In genomic region chr11:98380106-98380505, GRCm38 (mm10) we compare ENCODE assay signal across 13 mouse cellular contexts. TPM values are rescaled to one million over a fixed set of nuclear protein-coding genes. Genes with fewer than 3 reads are reported as not detected.
DNase-seq lines count a peak whose midpoint lies in the region; ATAC-seq lines count a peak whose summit lies in the region.
"Had no signal": no experiment of that assay in that cellular context is flagged by ENCODE, and none has a peak within 500 bp of the region (broad histone marks: within the 10 kb centered on the region; RNA-seq: fewer than 3 reads in every experiment).

No protein-coding gene starts in this region.

- H3K4me1 ChIP-seq in midbrain, embryonic 16.5 days (ENCODE audit: control insufficient read depth, insufficient read depth, low read length): no peaks in the 10 kb centered on the region
- no peaks in the 10 kb centered on the region for H3K4me1 ChIP-seq in midbrain, embryonic 13.5 days (replicated peaks)
- peaks cover 76% of the 10 kb centered on the region for H3K4me1 ChIP-seq in heart, embryonic 13.5 days
- H3K4me1 ChIP-seq: limb, embryonic 15.5 days had no signal

- H3K4me2 ChIP-seq in midbrain, embryonic 16.5 days (ENCODE audit: low read length): no peak overlapping the region
- H3K4me2 ChIP-seq in midbrain, embryonic 13.5 days (replicated peaks): no peak overlapping the region
- H3K4me2 ChIP-seq in heart, embryonic 13.5 days: no peak overlapping the region
- H3K4me2 ChIP-seq: limb, embryonic 15.5 days had no signal

- no peak overlapping the region for H3K9ac ChIP-seq in midbrain, embryonic 16.5 days (ENCODE audit: low read depth, low read length)
- no peak overlapping the region for H3K9ac ChIP-seq in midbrain, embryonic 13.5 days (replicated peaks)
- 0 out of 2 replicates have a peak overlapping the region, but pooled peaks have one; percentile 30 for H3K9ac ChIP-seq in heart, embryonic 13.5 days
- H3K9ac ChIP-seq: limb, embryonic 15.5 days had no signal

- H3K4me3 ChIP-seq in midbrain, embryonic 16.5 days (ENCODE audit: low read depth, low read length): no peak overlapping the region
- no peak overlapping the region for H3K4me3 ChIP-seq in midbrain, embryonic 13.5 days (replicated peaks)
- H3K4me3 ChIP-seq in heart, embryonic 13.5 days: no peak overlapping the region
- H3K4me3 ChIP-seq: limb, embryonic 15.5 days; myocyte had no signal

- H3K27me3 ChIP-seq in midbrain, embryonic 16.5 days (ENCODE audit: control insufficient read depth, insufficient read depth, low read depth, low read length): no peaks in the 10 kb centered on the region
- peaks cover 10% of the 10 kb centered on the region for H3K27me3 ChIP-seq in midbrain, embryonic 13.5 days
- peaks cover 8% of the 10 kb centered on the region; the same call in 1 of the 2 replicates for H3K27me3 ChIP-seq in heart, embryonic 13.5 days (replicated peaks)
- H3K27me3 ChIP-seq: Patski had no signal

- intact Hi-C loops in heart, postnatal 25 days (cut with DNase I): no loop called here

- peak; percentile 71 to 73 for DNase-seq in heart, adult 18-20 months
- no peak for DNase-seq in heart, postnatal 25 days (ENCODE audit: low spot score)
- no peak for DNase-seq in adrenal gland, adult 18-20 months (ENCODE audit: low spot score in 2 of 2)
- DNase-seq: adrenal gland, postnatal 36 days; lung, postnatal 14 days had no signal

- ATAC-seq in midbrain, embryonic 16.5 days: peak; percentile 36; the same call in 1 of the 2 replicates
- no peak for ATAC-seq in midbrain, embryonic 13.5 days
- ATAC-seq in heart, embryonic 13.5 days (ENCODE audit: extremely low read depth, insufficient number of reproducible peaks, low FRiP score, low TSS enrichment): no peak
- no peak for ATAC-seq in granulocyte monocyte progenitor cell, adult 5-6 weeks (replicated peaks; ENCODE audit: poor library complexity, severe bottlenecking)
- no peak for ATAC-seq in frontal cortex, adult (ENCODE audit: low TSS enrichment)
- ATAC-seq: Patski had no signal

- H3K9me3 ChIP-seq in midbrain, embryonic 16.5 days (replicated peaks; ENCODE audit: control insufficient read depth, low read length, poor library complexity, severe bottlenecking): no peaks in the 10 kb centered on the region
- H3K9me3 ChIP-seq in midbrain, embryonic 13.5 days: no peaks in the 10 kb centered on the region
- no peaks in the 10 kb centered on the region for H3K9me3 ChIP-seq in heart, embryonic 13.5 days
- H3K9me3 ChIP-seq: limb, embryonic 15.5 days had no signal

- WGBS in midbrain, embryonic 16.5 days: 74% methylated on average over 6 of the region's 6 CpGs
- WGBS in midbrain, embryonic 13.5 days: 87% methylated on average over 6 of the region's 6 CpGs
- 69% methylated on average over 6 of the region's 6 CpGs for WGBS in heart, embryonic 13.5 days

- no peak overlapping the region for H3K27ac ChIP-seq in midbrain, embryonic 16.5 days (ENCODE audit: low read length)
- H3K27ac ChIP-seq in midbrain, embryonic 13.5 days: no peak overlapping the region
- peak overlapping the region; percentile 51; the same call in 1 of the 2 replicates for H3K27ac ChIP-seq in heart, embryonic 13.5 days (replicated peaks)
- H3K27ac ChIP-seq: limb, embryonic 15.5 days had no signal

- peaks cover 19% of the 10 kb centered on the region for H3K36me3 ChIP-seq in midbrain, embryonic 16.5 days (ENCODE audit: control insufficient read depth, insufficient read depth, low read length)
- peaks cover 63% of the 10 kb centered on the region for H3K36me3 ChIP-seq in midbrain, embryonic 13.5 days
- peaks cover 60% of the 10 kb centered on the region for H3K36me3 ChIP-seq in heart, embryonic 13.5 days

RNA-seq across cellular contexts. Expression of gene Tcap, which starts 3.5 kb away (rescaled TPM):
- total RNA-seq in heart, adult 18-20 months (2021): 1,000 to 10,000 TPM; 1,636 to 2,096 TPM
- total RNA-seq in heart, postnatal 25 days (2021): 1,000 to 10,000 TPM; 1,084 to 2,520 TPM
- 0.22 TPM in 1 of 2 replicates, not detected in the other for polyA plus RNA-seq in midbrain, embryonic 16.5 days (2015; fragmentation: Nextera tagmentation; extraction: Ambion mirVana)
- 0.23 and 0.28 TPM in 2 replicates for polyA plus RNA-seq in midbrain, embryonic 13.5 days (2015; fragmentation: Nextera tagmentation; extraction: Ambion mirVana)
- polyA plus RNA-seq in heart, embryonic 13.5 days (2015; fragmentation: Nextera tagmentation; extraction: Ambion mirVana): 159 and 184 TPM in 2 replicates
- 1 to 10 TPM in 1 of 2 experiments, not detected in 1; 3.5 TPM for total RNA-seq in adrenal gland, adult 18-20 months (2021)
- not detected in 2 replicates for total RNA-seq in granulocyte monocyte progenitor cell, adult 5-6 weeks (2014; fragmentation: Nextera tagmentation)
- not detected in 2 replicates for total RNA-seq in granulocyte monocyte progenitor cell, adult 5-6 weeks (2017)
- polyA plus RNA-seq: Patski had no signal

RNA-seq across cellular contexts. Expression of gene Pnmt, which starts 6.1 kb away (rescaled TPM):
- total RNA-seq in heart, adult 18-20 months (2021): under 1 TPM; 0.84 to 0.90 TPM
- 1 to 10 TPM; 1.3 to 1.7 TPM for total RNA-seq in heart, postnatal 25 days (2021)
- 1.5 and 1.7 TPM in 2 replicates for polyA plus RNA-seq in midbrain, embryonic 16.5 days (2015; fragmentation: Nextera tagmentation; extraction: Ambion mirVana)
- 0.23 TPM in 1 of 2 replicates, not detected in the other for polyA plus RNA-seq in midbrain, embryonic 13.5 days (2015; fragmentation: Nextera tagmentation; extraction: Ambion mirVana)
- 1.3 and 1.5 TPM in 2 replicates for polyA plus RNA-seq in heart, embryonic 13.5 days (2015; fragmentation: Nextera tagmentation; extraction: Ambion mirVana)
- total RNA-seq in adrenal gland, adult 18-20 months (2021): 100 to 1,000 TPM; 313 to 497 TPM
- total RNA-seq in granulocyte monocyte progenitor cell, adult 5-6 weeks (2014; fragmentation: Nextera tagmentation): not detected in 2 replicates
- not detected in 2 replicates for total RNA-seq in granulocyte monocyte progenitor cell, adult 5-6 weeks (2017)
- polyA plus RNA-seq: Patski had no signal

RNA-seq across cellular contexts. Expression of gene Pgap3, which starts 20.2 kb away (rescaled TPM):
- 1 to 10 TPM; 8.1 to 9.1 TPM for total RNA-seq in heart, adult 18-20 months (2021)
- total RNA-seq in heart, postnatal 25 days (2021): 1 to 10 TPM; 8.4 to 9.3 TPM
- 7.4 and 8.6 TPM in 2 replicates for polyA plus RNA-seq in midbrain, embryonic 16.5 days (2015; fragmentation: Nextera tagmentation; extraction: Ambion mirVana)
- 9.2 and 10.7 TPM in 2 replicates for polyA plus RNA-seq in midbrain, embryonic 13.5 days (2015; fragmentation: Nextera tagmentation; extraction: Ambion mirVana)
- 19.0 and 19.1 TPM in 2 replicates for polyA plus RNA-seq in heart, embryonic 13.5 days (2015; fragmentation: Nextera tagmentation; extraction: Ambion mirVana)
- total RNA-seq in adrenal gland, adult 18-20 months (2021): 1 to 10 TPM; 5.3 to 6.2 TPM
- total RNA-seq in granulocyte monocyte progenitor cell, adult 5-6 weeks (2014; fragmentation: Nextera tagmentation): 1.3 and 3.1 TPM in 2 replicates
- 1.4 and 2.8 TPM in 2 replicates for total RNA-seq in granulocyte monocyte progenitor cell, adult 5-6 weeks (2017)

RNA-seq across cellular contexts. Expression of gene Stard3, which starts 21.9 kb away (rescaled TPM):
- 10 to 100 TPM; 15.8 to 20.6 TPM for total RNA-seq in heart, adult 18-20 months (2021)
- 10 to 100 TPM; 19.7 to 24.9 TPM for total RNA-seq in heart, postnatal 25 days (2021)
- 32.9 and 37.0 TPM in 2 replicates for polyA plus RNA-seq in midbrain, embryonic 16.5 days (2015; fragmentation: Nextera tagmentation; extraction: Ambion mirVana)
- 44.5 and 46.9 TPM in 2 replicates for polyA plus RNA-seq in midbrain, embryonic 13.5 days (2015; fragmentation: Nextera tagmentation; extraction: Ambion mirVana)
- 37.2 and 43.4 TPM in 2 replicates for polyA plus RNA-seq in heart, embryonic 13.5 days (2015; fragmentation: Nextera tagmentation; extraction: Ambion mirVana)
- 10 to 100 TPM; 23.4 to 24.4 TPM for total RNA-seq in adrenal gland, adult 18-20 months (2021)
- 18.4 and 24.9 TPM in 2 replicates for total RNA-seq in granulocyte monocyte progenitor cell, adult 5-6 weeks (2014; fragmentation: Nextera tagmentation)
- 18.2 and 27.8 TPM in 2 replicates for total RNA-seq in granulocyte monocyte progenitor cell, adult 5-6 weeks (2017)

RNA-seq across cellular contexts. Expression of gene Ppp1r1b, which starts 31.9 kb away (rescaled TPM):
- total RNA-seq in heart, adult 18-20 months (2021): 1 to 10 TPM; 4.3 to 5.1 TPM
- total RNA-seq in heart, postnatal 25 days (2021): 1 to 10 TPM; 5.3 to 5.8 TPM
- polyA plus RNA-seq in midbrain, embryonic 16.5 days (2015; fragmentation: Nextera tagmentation; extraction: Ambion mirVana): 2.4 and 2.9 TPM in 2 replicates
- 0.73 and 1.9 TPM in 2 replicates for polyA plus RNA-seq in midbrain, embryonic 13.5 days (2015; fragmentation: Nextera tagmentation; extraction: Ambion mirVana)
- 40.5 and 51.7 TPM in 2 replicates for polyA plus RNA-seq in heart, embryonic 13.5 days (2015; fragmentation: Nextera tagmentation; extraction: Ambion mirVana)
- total RNA-seq in adrenal gland, adult 18-20 months (2021): under 1 TPM; 0.27 to 0.32 TPM
- total RNA-seq in granulocyte monocyte progenitor cell, adult 5-6 weeks (2014; fragmentation: Nextera tagmentation): not detected in 2 replicates
- not detected in 2 replicates for total RNA-seq in granulocyte monocyte progenitor cell, adult 5-6 weeks (2017)
- total RNA-seq: adrenal gland, postnatal 36 days had no signal
- polyA plus RNA-seq: myocyte had no signal

Comparison
In these comparisons a context has a peak if more than half of its experiments do, and no peak if none do; other contexts are left out.
1. DNase-seq: peak in heart, adult 18-20 months (2 of 2); none in heart, postnatal 25 days (single experiment) and adrenal gland, adult 18-20 months (0 of 2).
2. RNA of gene Tcap, which starts 3.5 kb away (total RNA-seq): 1,084 to 2,520 TPM in heart, postnatal 25 days and 1,636 to 2,096 TPM in heart, adult 18-20 months; 3.5 TPM in adrenal gland, adult 18-20 months and not detected in granulocyte monocyte progenitor cell, adult 5-6 weeks; every median in the first group is over 100 times any median in the second.
3. RNA of gene Pnmt, which starts 6.1 kb away (total RNA-seq): 313 to 497 TPM in adrenal gland, adult 18-20 months; 1.3 to 1.7 TPM in heart, postnatal 25 days, 0.84 to 0.90 TPM in heart, adult 18-20 months and not detected in granulocyte monocyte progenitor cell, adult 5-6 weeks; every median in the first group is over 100 times any median in the second.